Mouse (Mus musculus) brain, embryonic 14.5 days (tissue): ENCODE measurements at regions not wholly inside any gene's neighbourhood (a gene's known extent, or its start where the extent isn't known, plus 50 kb on each side); places are given as distances from the start of the nearest gene placed in this dataset.

Source experiments
- CTCF ChIP-seq: fragments of 200-500 bp; IDR thresholded peaks from 2 replicates; pipeline ENCODE4 v1.5.1; 2012; ENCODE audit warnings: inconsistent platforms, mild to moderate bottlenecking, moderate library complexity, borderline replicate concordance; ENCODE audit not compliant: insufficient read depth, insufficient read length; ENCODE audit errors: extremely low read depth
- POLR2A ChIP-seq: fragments of 200-500 bp; IDR thresholded peaks from 2 replicates; pipeline ENCODE4 v1.6.1; 2012; ENCODE audit warnings: mild to moderate bottlenecking, inconsistent platforms, borderline replicate concordance; ENCODE audit not compliant: poor library complexity, insufficient read depth, insufficient read length, severe bottlenecking; ENCODE audit errors: extremely low read depth

- no peak for TF ChIP-seq POLR2A
- TF ChIP-seq CTCF: no peak
These were observed 662.2 kb downstream of the Zfp706 start for GRCm38 (mm10) chr15:36345413-36345812.
